Mouse (Mus musculus) hindbrain, embryonic 11.5 days (tissue): Measurements from ENCODE around the gene Prnp. TPM values are rescaled to one million over a fixed set of nuclear protein-coding genes. Genes with fewer than 3 reads are reported as not detected.

Experiments used
- ATAC-seq: fragments of 200-750 bp; cut with Nextera tagmentation; 2 replicates; pipeline ENCODE4 v1.8.0; 2017; ENCODE audit warnings: mild to moderate bottlenecking, moderate TSS enrichment, moderate library complexity; ENCODE audit not compliant: low FRiP score
- DNase-seq: peaks from one replicate; pipeline ENCODE4 v3.0.0-alpha.2; 2015; ENCODE audit warnings: low spot score
- H3K27ac ChIP-seq: fragments of 300-500 bp; sonication (generic); 2 replicates; pipeline ENCODE4 v1.5.1; 2014; ENCODE audit warnings: mild to moderate bottlenecking, low read depth, low read length
- H3K27me3 ChIP-seq: fragments of 300-500 bp; sonication (generic); 2 replicates; pipeline ENCODE4 v1.6.1; 2014; ENCODE audit warnings: mild to moderate bottlenecking, low read length, moderate library complexity, mixed read lengths; ENCODE audit not compliant: control insufficient read depth, insufficient read depth
- H3K36me3 ChIP-seq: fragments of 300-500 bp; sonication (generic); 2 replicates; pipeline ENCODE4 v1.6.1; 2014; ENCODE audit warnings: mild to moderate bottlenecking, low read length, moderate library complexity, mixed read lengths; ENCODE audit not compliant: control insufficient read depth, insufficient read depth
- H3K4me1 ChIP-seq: fragments of 300-500 bp; sonication (generic); replicated peaks from 2 replicates; pipeline ENCODE4 v1.6.1; 2014; ENCODE audit warnings: low read length, mixed read lengths; ENCODE audit not compliant: control insufficient read depth, insufficient read depth
- H3K4me2 ChIP-seq: fragments of 300-500 bp; sonication (generic); replicated peaks from 2 replicates; pipeline ENCODE4 v1.6.1; 2014; ENCODE audit warnings: mild to moderate bottlenecking, low read depth, low read length
- H3K4me3 ChIP-seq: fragments of 300-500 bp; sonication (generic); 2 replicates; pipeline ENCODE4 v1.5.1; 2014; ENCODE audit warnings: low read depth, low read length
- H3K9ac ChIP-seq: fragments of 300-500 bp; sonication (generic); 2 replicates; pipeline ENCODE4 v1.6.1; 2014; ENCODE audit warnings: low read depth, low read length
- H3K9me3 ChIP-seq: fragments of 300-500 bp; sonication (generic); 2 replicates; pipeline ENCODE4 v1.6.1; 2016; ENCODE audit warnings: low read length; ENCODE audit not compliant: control insufficient read depth
- WGBS: fragments of 180-500 bp; shearing (Covaris S2); extraction: QIAGEN DNeasy Blood & Tissue Kit; methylation state at CpG from one replicate; pipeline ENCODE4 v1.1.7; 2014; 5-methylcytosine and 5-hydroxymethylcytosine counted together
- polyA plus RNA-seq: library from polyadenylated mRNA; unstranded; fragments of >200 nt; fragmentation: Nextera tagmentation; extraction: Ambion mirVana; gene quantifications from 2 replicates; pipeline ENCODE4 v1.2.1, GENCODE M21; 2014

The Prnp gene
- polyA plus RNA-seq, 1 experiment from 2014 or later, result 35.1 TPM

GRCm38 (mm10) chr2:131957731-131958222 is 48.0 kb downstream of the Prnp start:
- Histone ChIP-seq H3K9ac (no peak overlapping the region), H3K9me3 (no peaks in the 10 kb centered on the region), H3K27me3 (peaks cover 19% of the 10 kb centered on the region), H3K36me3 (no peaks in the 10 kb centered on the region), H3K4me1 (no peaks in the 10 kb centered on the region), H3K4me2 (no peak overlapping the region), H3K27ac (no peak overlapping the region), H3K4me3 (no peak overlapping the region)
- DNase-seq, result peak; percentile 35
- WGBS, result 52% methylated on average over 9 of the region's 9 CpGs
- ATAC-seq, result no peak

- Histone ChIP-seq H3K4me3 (no peak overlapping the region), H3K9ac (no peak overlapping the region), H3K27me3 (no peaks in the 10 kb centered on the region), H3K27ac (no peak overlapping the region), H3K4me2 (no peak overlapping the region), H3K4me1 (no peaks in the 10 kb centered on the region), H3K9me3 (no peaks in the 10 kb centered on the region), H3K36me3 (no peaks in the 10 kb centered on the region)
- DNase-seq (no peak), ATAC-seq (no peak)
- 85% methylated on average over 2 of the region's 2 CpGs for WGBS
Observed at GRCm38 (mm10) chr2:131961671-131962070, 51.9 kb downstream of the Prnp start.

GRCm38 (mm10) chr2:131970597-131970996 is 60.9 kb downstream of the Prnp start:
- Histone ChIP-seq H3K9ac (no peak overlapping the region), H3K27ac (no peak overlapping the region), H3K27me3 (no peaks in the 10 kb centered on the region), H3K4me1 (no peaks in the 10 kb centered on the region), H3K9me3 (no peaks in the 10 kb centered on the region), H3K4me3 (no peak overlapping the region), H3K36me3 (no peaks in the 10 kb centered on the region), H3K4me2 (no peak overlapping the region)
- WGBS, result 93% methylated on average over 2 of the region's 2 CpGs
- ATAC-seq (no peak), DNase-seq (no peak)

GRCm38 (mm10) chr2:131971098-131971497 is 61.4 kb downstream of the Prnp start:
- Histone ChIP-seq H3K4me3 (no peak overlapping the region), H3K9me3 (no peaks in the 10 kb centered on the region), H3K36me3 (no peaks in the 10 kb centered on the region), H3K4me1 (no peaks in the 10 kb centered on the region), H3K27me3 (no peaks in the 10 kb centered on the region), H3K4me2 (no peak overlapping the region), H3K27ac (no peak overlapping the region), H3K9ac (no peak overlapping the region)
- ATAC-seq (no peak), DNase-seq (no peak)
- 88% methylated on average over 4 of the region's 4 CpGs for WGBS

GRCm38 (mm10) chr2:131976663-131977062 is 66.9 kb downstream of the Prnp start:
- H3K4me1 ChIP-seq, result no peaks in the 10 kb centered on the region
- no peaks in the 10 kb centered on the region for H3K27me3 ChIP-seq
- no peak overlapping the region for H3K4me2 ChIP-seq
- ATAC-seq (no peak), DNase-seq (no peak)
- WGBS, result 82% methylated on average over 3 of the region's 3 CpGs
- H3K36me3 ChIP-seq, result no peaks in the 10 kb centered on the region
- no peak overlapping the region for H3K4me3 ChIP-seq
- no peak overlapping the region for H3K27ac ChIP-seq
- no peak overlapping the region for H3K9ac ChIP-seq
- H3K9me3 ChIP-seq, result no peaks in the 10 kb centered on the region

GRCm38 (mm10) chr2:131980866-131981265 is 71.1 kb downstream of the Prnp start:
- ATAC-seq, result no peak
- H3K4me1 ChIP-seq, result no peaks in the 10 kb centered on the region
- no peaks in the 10 kb centered on the region for H3K27me3 ChIP-seq
- H3K9me3 ChIP-seq, result no peaks in the 10 kb centered on the region
- no peak overlapping the region for H3K27ac ChIP-seq
- DNase-seq, result no peak
- no peak overlapping the region for H3K4me3 ChIP-seq
- H3K36me3 ChIP-seq, result no peaks in the 10 kb centered on the region
- WGBS, result 52% methylated on average over 9 of the region's 9 CpGs
- no peak overlapping the region for H3K4me2 ChIP-seq
- H3K9ac ChIP-seq, result no peak overlapping the region

- Histone ChIP-seq H3K9ac (no peak overlapping the region), H3K4me1 (no peaks in the 10 kb centered on the region), H3K27ac (no peak overlapping the region), H3K4me2 (no peak overlapping the region), H3K4me3 (no peak overlapping the region), H3K9me3 (no peaks in the 10 kb centered on the region), H3K36me3 (no peaks in the 10 kb centered on the region), H3K27me3 (no peaks in the 10 kb centered on the region)
- DNase-seq (peak; percentile 78), ATAC-seq (peak; percentile 61; the same call in 1 of the 2 replicates)
- 24% methylated on average over 6 of the region's 6 CpGs for WGBS
Observed at GRCm38 (mm10) chr2:131982546-131983196, 72.9 kb downstream of the Prnp start.

GRCm38 (mm10) chr2:131987950-131988349 is 78.2 kb downstream of the Prnp start:
- H3K4me1 ChIP-seq, result no peaks in the 10 kb centered on the region
- 47% methylated on average over 3 of the region's 3 CpGs for WGBS

More at GRCm38 (mm10) chr2:131987950-131988349, 78.2 kb downstream of the Prnp start:
- ATAC-seq (no peak), DNase-seq (no peak)
- Histone ChIP-seq H3K9ac (no peak overlapping the region), H3K27ac (no peak overlapping the region), H3K27me3 (no peaks in the 10 kb centered on the region), H3K9me3 (no peaks in the 10 kb centered on the region), H3K4me2 (no peak overlapping the region), H3K4me3 (no peak overlapping the region), H3K36me3 (no peaks in the 10 kb centered on the region)
